Mouse (Mus musculus) MEL (cell line): Measurements from ENCODE around the gene Ccdc102a. TPM values are rescaled to one million over a fixed set of nuclear protein-coding genes. Genes with fewer than 3 reads are reported as not detected.

Experiments
- DNase-seq: peaks from one replicate; pipeline ENCODE4 v3.0.0; 2011; ENCODE audit warnings: low read depth, low spot score
- H3K27ac ChIP-seq: 2 replicates; pipeline ENCODE4 v1.5.1; 2012; ENCODE audit warnings: low read depth, mild to moderate bottlenecking, control low read depth, low read length, moderate library complexity; ENCODE audit not compliant: control insufficient read depth
- H3K27me3 ChIP-seq, 2 experiments: fragments of 150-350 bp in 1 of 2; sonication (generic) in 1 of 2; 2 replicates each; pipeline ENCODE4 v1.6.1; 2012; ENCODE audit warnings: low read length in 2 of 2, mild to moderate bottlenecking in 2 of 2, improper control_type of control experiment in 1 of 2, moderate library complexity in 1 of 2; ENCODE audit not compliant: insufficient read depth in 2 of 2, control insufficient read depth in 1 of 2
- H3K36me3 ChIP-seq, 2 experiments: 2 replicates each; pipeline ENCODE4 v1.6.1; 2012 to 2014; ENCODE audit warnings: low read length in 2 of 2, improper control_type of control experiment in 1 of 2, inconsistent platforms in 1 of 2, mild to moderate bottlenecking in 1 of 2; ENCODE audit not compliant: insufficient read depth in 2 of 2, control insufficient read depth in 1 of 2
- H3K4me1 ChIP-seq, 2 experiments: fragments of 150-350 bp in 1 of 2; sonication (generic) in 1 of 2; 2 replicates each; pipeline ENCODE4 v1.6.1; 2012; ENCODE audit warnings: low read length in 2 of 2, improper control_type of control experiment in 1 of 2, mild to moderate bottlenecking in 1 of 2; ENCODE audit not compliant: insufficient read depth in 2 of 2, control insufficient read depth in 1 of 2
- H3K4me3 ChIP-seq, 2 experiments: fragments of 150-350 bp in 1 of 2; sonication (generic) in 1 of 2; 2 replicates each; pipeline ENCODE4 v1.5.1; 2012; ENCODE audit warnings: low read depth in 2 of 2, low read length in 2 of 2, mild to moderate bottlenecking in 2 of 2, moderate library complexity in 2 of 2, control low read depth in 1 of 2, improper control_type of control experiment in 1 of 2; ENCODE audit not compliant: control insufficient read depth in 1 of 2, insufficient read depth in 1 of 2
- H3K79me2 ChIP-seq: 2 replicates; pipeline ENCODE4 v1.6.1; 2012; ENCODE audit warnings: mild to moderate bottlenecking, low read length, moderate library complexity; ENCODE audit not compliant: control insufficient read depth, poor library complexity, insufficient read depth
- H3K9ac ChIP-seq: 2 replicates; pipeline ENCODE4 v1.6.1; 2012; ENCODE audit warnings: low read depth, mild to moderate bottlenecking, control low read depth, low read length, moderate library complexity; ENCODE audit not compliant: control insufficient read depth, poor library complexity, severe bottlenecking
- H3K9me3 ChIP-seq: fragments of 150-350 bp; sonication (generic); replicated peaks from 2 replicates; pipeline ENCODE4 v1.6.1; 2012; ENCODE audit warnings: mild to moderate bottlenecking, low read length, improper control_type of control experiment, moderate library complexity; ENCODE audit not compliant: insufficient read depth
- BHLHE40 ChIP-seq: IDR thresholded peaks from 2 replicates; pipeline ENCODE4 v1.6.1; 2012; ENCODE audit warnings: low read depth, mild to moderate bottlenecking, inconsistent platforms, low read length, improper control_type of control experiment, borderline replicate concordance
- CHD1 ChIP-seq: IDR thresholded peaks from 2 replicates; pipeline ENCODE4 v1.6.1; 2012; ENCODE audit warnings: low read depth, mild to moderate bottlenecking, inconsistent platforms, low read length, improper control_type of control experiment
- CHD2 ChIP-seq: IDR thresholded peaks from 2 replicates; pipeline ENCODE4 v1.6.1; 2011; ENCODE audit warnings: low read length, improper control_type of control experiment
- CTCF ChIP-seq, 3 experiments: IDR thresholded peaks in 2 of 3; conservative IDR thresholded peaks in 1 of 3; 2 replicates each; pipeline ENCODE4 v1.5.1; 2011 to 2012; ENCODE audit warnings: low read length in 3 of 3, low read depth in 2 of 3, mild to moderate bottlenecking in 2 of 3, improper control_type of control experiment in 1 of 3, inconsistent platforms in 1 of 3, mixed read lengths in 1 of 3, moderate library complexity in 1 of 3; ENCODE audit not compliant: control insufficient read depth in 1 of 3, insufficient read depth in 1 of 3, poor library complexity in 1 of 3, severe bottlenecking in 1 of 3
- E2F4 ChIP-seq: IDR thresholded peaks from 2 replicates; pipeline ENCODE4 v1.6.1; 2011; ENCODE audit warnings: low read depth, low read length, improper control_type of control experiment, borderline replicate concordance
- ELF1 ChIP-seq: IDR thresholded peaks from 2 replicates; pipeline ENCODE4 v1.6.1; 2014; ENCODE audit warnings: low read depth, mild to moderate bottlenecking, inconsistent platforms, low read length, improper control_type of control experiment, moderate library complexity
- EP300 ChIP-seq, 2 experiments: IDR thresholded peaks; 2 replicates each; pipeline ENCODE4 v1.6.1; 2011; ENCODE audit warnings: improper control_type of control experiment in 2 of 2, low read length in 2 of 2, low read depth in 1 of 2, mild to moderate bottlenecking in 1 of 2
- ETS1 ChIP-seq: IDR thresholded peaks from 2 replicates; pipeline ENCODE4 v1.6.1; 2012; ENCODE audit warnings: low read depth, mild to moderate bottlenecking, inconsistent platforms, low read length, improper control_type of control experiment, moderate library complexity
- GABPA ChIP-seq: IDR thresholded peaks from 2 replicates; pipeline ENCODE4 v1.6.1; 2012; ENCODE audit warnings: low read depth, mild to moderate bottlenecking, inconsistent platforms, low read length, improper control_type of control experiment, moderate library complexity
- GATA1 ChIP-seq: IDR thresholded peaks from 2 replicates; pipeline ENCODE4 v1.6.1; 2011; ENCODE audit warnings: low read depth, low read length, improper control_type of control experiment
- JUND ChIP-seq: IDR thresholded peaks from 2 replicates; pipeline ENCODE4 v1.6.1; 2011; ENCODE audit warnings: low read depth, mild to moderate bottlenecking, improper control_type of control experiment, low read length
- KAT2A ChIP-seq: conservative IDR thresholded peaks from 2 replicates; pipeline ENCODE4 v1.6.1; 2012; ENCODE audit warnings: low read depth, low read length, improper control_type of control experiment, inconsistent platforms
- MAFK ChIP-seq: IDR thresholded peaks from 2 replicates; pipeline ENCODE4 v1.6.1; 2011; ENCODE audit warnings: low read depth, mild to moderate bottlenecking, low read length, improper control_type of control experiment, borderline replicate concordance
- MAX ChIP-seq: IDR thresholded peaks from 2 replicates; pipeline ENCODE4 v1.6.1; 2011; ENCODE audit warnings: low read length, improper control_type of control experiment
- MAZ ChIP-seq: IDR thresholded peaks from 2 replicates; pipeline ENCODE4 v1.6.1; 2012; ENCODE audit warnings: low read depth, mild to moderate bottlenecking, inconsistent platforms, low read length, improper control_type of control experiment
- MEF2A ChIP-seq: IDR thresholded peaks from 2 replicates; pipeline ENCODE4 v1.6.1; 2014; ENCODE audit warnings: low read depth, mild to moderate bottlenecking, inconsistent platforms, low read length, improper control_type of control experiment; ENCODE audit not compliant: poor library complexity, insufficient replicate concordance, severe bottlenecking; ENCODE audit errors: extremely low read depth
- MXI1 ChIP-seq: IDR thresholded peaks from 2 replicates; pipeline ENCODE4 v1.6.1; 2011; ENCODE audit warnings: mild to moderate bottlenecking, low read depth, low read length, improper control_type of control experiment
- MYB ChIP-seq: IDR thresholded peaks from 2 replicates; pipeline ENCODE4 v1.6.1; 2011; ENCODE audit warnings: mild to moderate bottlenecking, low read depth, low read length, improper control_type of control experiment
- MYC ChIP-seq: IDR thresholded peaks from 2 replicates; pipeline ENCODE4 v1.6.1; 2011; ENCODE audit warnings: low read depth, mild to moderate bottlenecking, low read length, improper control_type of control experiment, moderate library complexity
- NELFE ChIP-seq: IDR thresholded peaks from 2 replicates; pipeline ENCODE4 v1.6.1; 2011; ENCODE audit warnings: low read depth, low read length, improper control_type of control experiment
- NRF1 ChIP-seq: IDR thresholded peaks from 2 replicates; pipeline ENCODE4 v1.6.1; 2014; ENCODE audit warnings: low read depth, mild to moderate bottlenecking, inconsistent platforms, low read length, improper control_type of control experiment, moderate library complexity; ENCODE audit not compliant: poor library complexity, insufficient read depth, severe bottlenecking
- POLR2A ChIP-seq, 2 experiments: IDR thresholded peaks; 2 replicates each; pipeline ENCODE4 v1.6.1; 2011 to 2012; ENCODE audit warnings: low read length in 2 of 2, mild to moderate bottlenecking in 2 of 2, control low read depth in 1 of 2, improper control_type of control experiment in 1 of 2, low read depth in 1 of 2, moderate library complexity in 1 of 2; ENCODE audit not compliant: control insufficient read depth in 1 of 2, insufficient read depth in 1 of 2, poor library complexity in 1 of 2
- POLR2AphosphoS2 ChIP-seq: IDR thresholded peaks from 2 replicates; pipeline ENCODE4 v1.6.1; 2011; ENCODE audit warnings: low read length, improper control_type of control experiment
- POLR2AphosphoS5 ChIP-seq: IDR thresholded peaks from 2 replicates; pipeline ENCODE4 v1.6.1; 2012; ENCODE audit warnings: low read depth, borderline replicate concordance, mild to moderate bottlenecking, inconsistent platforms, low read length, moderate library complexity, mixed read lengths
- RAD21 ChIP-seq: IDR thresholded peaks from 2 replicates; pipeline ENCODE4 v1.6.1; 2011; ENCODE audit warnings: mild to moderate bottlenecking, low read depth, low read length, improper control_type of control experiment
- RCOR1 ChIP-seq: IDR thresholded peaks from 2 replicates; pipeline ENCODE4 v1.6.1; 2012; ENCODE audit warnings: low read depth, mild to moderate bottlenecking, inconsistent platforms, low read length, improper control_type of control experiment
- SIN3A ChIP-seq: IDR thresholded peaks from 2 replicates; pipeline ENCODE4 v1.6.1; 2012; ENCODE audit warnings: low read length, improper control_type of control experiment, inconsistent platforms
- SMC3 ChIP-seq: IDR thresholded peaks from 2 replicates; pipeline ENCODE4 v1.6.1; 2011; ENCODE audit warnings: low read depth, low read length, improper control_type of control experiment
- TAL1 ChIP-seq: IDR thresholded peaks from 2 replicates; pipeline ENCODE4 v1.6.1; 2012; ENCODE audit warnings: mild to moderate bottlenecking, inconsistent platforms, low read length, moderate library complexity, mixed read lengths
- TBP ChIP-seq: IDR thresholded peaks from 2 replicates; pipeline ENCODE4 v1.8.0; 2011; ENCODE audit warnings: low read depth, low read length, improper control_type of control experiment
- TCF12 ChIP-seq: IDR thresholded peaks from 2 replicates; pipeline ENCODE4 v1.6.1; 2014; ENCODE audit warnings: low read depth, mild to moderate bottlenecking, inconsistent platforms, low read length, improper control_type of control experiment, moderate library complexity
- UBTF ChIP-seq: IDR thresholded peaks from 2 replicates; pipeline ENCODE4 v1.6.1; 2012; ENCODE audit warnings: low read depth, mild to moderate bottlenecking, inconsistent platforms, low read length, improper control_type of control experiment, moderate library complexity, borderline replicate concordance; ENCODE audit not compliant: insufficient read depth
- USF2 ChIP-seq, 2 experiments: IDR thresholded peaks; 2 replicates each; pipeline ENCODE4 v1.6.1; 2011 to 2012; ENCODE audit warnings: improper control_type of control experiment in 2 of 2, low read length in 2 of 2, borderline replicate concordance in 1 of 2, inconsistent platforms in 1 of 2, low read depth in 1 of 2, mild to moderate bottlenecking in 1 of 2; ENCODE audit not compliant: insufficient read depth in 1 of 2
- ZMIZ1 ChIP-seq: IDR thresholded peaks from 2 replicates; pipeline ENCODE4 v1.6.1; 2012; ENCODE audit warnings: low read depth, mild to moderate bottlenecking, inconsistent platforms, low read length, improper control_type of control experiment, moderate library complexity
- ZNF384 ChIP-seq: IDR thresholded peaks from 2 replicates; pipeline ENCODE4 v1.6.1; 2012; ENCODE audit warnings: low read depth, mild to moderate bottlenecking, inconsistent platforms, low read length, improper control_type of control experiment
- polyA plus RNA-seq, 2 experiments: library from polyadenylated mRNA; stranded (reverse) in 1 of 2; unstranded in 1 of 2; fragments of >175 nt in 1 of 2; fragments of >200 nt in 1 of 2; gene quantifications; 2 replicates each; pipeline versions ENCODE4 v1.2.1 to v1.2.4; 2012; ENCODE audit warnings: low replicate concordance in 2 of 2, low read depth in 1 of 2; ENCODE audit not compliant: insufficient read length in 2 of 2, insufficient read depth in 1 of 2, missing spikeins in 1 of 2
- total RNA-seq: library from RNA; depleted of rRNA; stranded (reverse); fragments of 300-350 nt; gene quantifications from 2 replicates; pipeline ENCODE4 v1.2.3, GENCODE M21; 2012

Gene Ccdc102a
- total and polyA plus RNA-seq, 3 experiments: 1.7 to 6.8 TPM; not detected in 1

DNA sequence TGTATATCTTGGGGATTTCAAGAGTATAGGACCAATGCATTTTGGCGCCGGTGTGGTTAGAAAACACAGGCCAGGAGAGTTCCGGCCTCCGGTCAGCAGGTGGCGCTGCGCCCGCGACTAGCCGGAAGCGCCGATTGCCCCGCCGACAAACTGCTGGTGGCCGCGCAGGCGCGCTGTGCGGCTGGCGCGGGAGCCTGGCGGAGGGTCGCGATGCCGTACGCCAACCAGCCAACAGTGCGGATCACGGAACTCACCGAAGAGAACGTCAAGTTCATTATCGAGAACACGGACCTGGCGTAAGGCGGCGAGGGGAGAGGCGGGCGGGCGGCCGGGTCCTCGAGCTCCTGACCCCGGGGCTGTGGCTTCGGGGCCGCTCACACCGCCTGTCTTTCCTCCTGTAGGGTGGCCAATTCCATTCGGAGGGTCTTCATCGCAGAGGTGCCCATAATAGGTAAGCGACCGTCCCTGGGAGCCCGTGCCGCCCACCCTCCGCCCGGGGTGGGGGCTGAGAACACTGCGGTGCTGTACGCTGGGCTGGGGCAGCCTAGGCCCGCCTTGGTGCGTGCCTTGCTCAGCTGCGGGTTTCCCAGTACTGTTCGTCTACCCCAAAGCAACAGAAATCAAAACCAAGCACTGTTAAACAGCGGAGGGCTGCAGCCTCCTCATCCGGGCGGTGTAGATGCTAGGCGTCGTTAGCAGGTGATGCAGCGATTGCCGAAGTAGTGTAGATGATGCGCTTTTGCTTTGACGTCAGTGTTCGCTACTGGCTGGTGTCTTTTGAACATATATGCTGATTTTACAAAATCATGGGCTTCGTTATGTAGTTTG, 60.3 kb downstream of the Ccdc102a start, which contains the start of gene Polr2c:
Gene Polr2c (plus strand): TSS at position 105 of the 828 bp plus-strand sequence.
- peak within 1 kb of the TSS; percentile 35 for H3K27ac ChIP-seq
- peaks cover 17% of the 10 kb centered on the region for H3K79me2 ChIP-seq
- H3K9ac ChIP-seq: peak within 1 kb of the TSS; percentile 94
- DNase-seq: peak; percentile 91
- no peaks in the 10 kb centered on the region for H3K9me3 ChIP-seq
- no peaks in the 10 kb centered on the region for H3K4me1 ChIP-seq
- no peaks in the 10 kb centered on the region for H3K27me3 ChIP-seq
- H3K36me3 ChIP-seq: peaks cover 1 to 10% of the 10 kb centered on the region in 2 experiments; a peak in 3 of 4 replicates
- H3K4me3 ChIP-seq: peak within 1 kb of the TSS; percentile 90 to 97
- TF ChIP-seq KAT2A (peak; percentile 57; the same call in 1 of the 2 replicates), NELFE (peak; percentile 80), MAFK (peak; percentile 28; the same call in 1 of the 2 replicates), SIN3A (peak; percentile 63), SMC3 (no peak), RAD21 (no peak), GATA1 (no peak), JUND (no peak), TBP (0 out of 2 replicates have a peak, but pooled peaks have one; percentile 72), ZNF384 (no peak), ELF1 (peak; percentile 88), POLR2AphosphoS2 (peak; percentile 50; the same call in 1 of the 2 replicates), CTCF (IDR thresholded peaks at IDR 0.05 in 2 of 3, conservative IDR thresholded peaks at IDR 0.05 in 1 of 3; ENCODE audit: control insufficient read depth in 1 of 3, insufficient read depth in 1 of 3, low read depth in 2 of 3, low read length in 3 of 3, poor library complexity in 1 of 3, severe bottlenecking in 1 of 3) (peak; percentile 79 to 94 (median 85)), MAX (no peak), POLR2AphosphoS5 (no peak), RCOR1 (no peak), USF2 (IDR thresholded peaks at IDR 0.05; ENCODE audit: borderline replicate concordance in 1 of 2, insufficient read depth in 1 of 2, low read depth in 1 of 2, low read length in 2 of 2) (no peak), EP300 (IDR thresholded peaks at IDR 0.05; ENCODE audit: low read depth in 1 of 2, low read length in 2 of 2) (no peak), MYB (no peak), ZMIZ1 (no peak; the same call in 1 of the 2 replicates), CHD1 (peak; percentile 0; the same call in 1 of the 2 replicates), ETS1 (peak; percentile 5; the same call in 1 of the 2 replicates), POLR2A (IDR thresholded peaks at IDR 0.05; ENCODE audit: control insufficient read depth in 1 of 2, insufficient read depth in 1 of 2, low read depth in 1 of 2, low read length in 2 of 2, poor library complexity in 1 of 2) (peak; percentile 81 to 85), MEF2A (no peak), NRF1 (peak; percentile 82), E2F4 (peak; percentile 67; the same call in 1 of the 2 replicates), GABPA (peak; percentile 52; the same call in 1 of the 2 replicates), MXI1 (no peak; the same call in 1 of the 2 replicates), BHLHE40 (no peak), TAL1 (no peak), MAZ (no peak), TCF12 (peak; percentile 59), MYC (no peak), UBTF (no peak), CHD2 (no peak)
